Mouse (Mus musculus): ENCODE measurements at regions not wholly inside any gene's neighbourhood (a gene's known extent, or its start where the extent isn't known, plus 50 kb on each side); places are given as distances from the start of the nearest gene placed in this dataset.

DNA sequence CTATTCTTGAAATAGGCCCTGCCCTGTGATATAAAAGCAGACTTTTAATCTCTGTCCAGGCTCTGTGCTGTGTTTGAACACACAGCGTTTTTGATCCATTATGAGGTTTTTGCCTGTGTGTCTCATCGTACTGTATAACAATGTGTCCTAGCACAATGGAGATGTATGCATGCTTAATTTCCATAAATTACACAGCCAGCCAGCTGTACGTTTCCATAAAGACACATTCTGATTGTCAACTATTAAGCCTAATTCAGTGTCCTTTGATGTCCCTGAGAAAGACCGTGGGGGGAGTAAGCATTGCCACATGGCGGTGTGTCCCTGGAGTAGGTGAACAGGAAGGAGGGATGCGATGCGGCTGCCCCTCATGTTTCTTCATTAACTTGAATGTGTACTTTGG lies 587.7 kb upstream of the Lcorl start:
- no peak for TF ChIP-seq EP300 (IDR thresholded peaks at IDR 0.05; ENCODE audit: low read depth)
- Histone ChIP-seq H3K9ac (replicated peaks; ENCODE audit: low read depth, low read length) (no peak overlapping the region), H3K36me3 (replicated peaks; ENCODE audit: control insufficient read depth, insufficient read depth, low read length) (no peaks in the 10 kb centered on the region), H3K4me3 (ENCODE audit: low read depth, low read length) (no peak overlapping the region), H3K9me3 (replicated peaks; ENCODE audit: control insufficient read depth, low read length) (no peaks in the 10 kb centered on the region), H3K27me3 (ENCODE audit: control insufficient read depth, insufficient read depth, low read length) (no peaks in the 10 kb centered on the region), H3K27ac (ENCODE audit: low read depth) (no peak overlapping the region), H3K4me2 (ENCODE audit: low read depth, low read length) (no peak overlapping the region), H3K4me1 (ENCODE audit: control insufficient read depth, insufficient read depth) (no peaks in the 10 kb centered on the region)
- WGBS: 42% methylated on average over 7 of the region's 7 CpGs
- no peak for ATAC-seq (ENCODE audit: insufficient read depth, low read depth)
- DNase-seq (ENCODE audit: low spot score): no peak

DNA sequence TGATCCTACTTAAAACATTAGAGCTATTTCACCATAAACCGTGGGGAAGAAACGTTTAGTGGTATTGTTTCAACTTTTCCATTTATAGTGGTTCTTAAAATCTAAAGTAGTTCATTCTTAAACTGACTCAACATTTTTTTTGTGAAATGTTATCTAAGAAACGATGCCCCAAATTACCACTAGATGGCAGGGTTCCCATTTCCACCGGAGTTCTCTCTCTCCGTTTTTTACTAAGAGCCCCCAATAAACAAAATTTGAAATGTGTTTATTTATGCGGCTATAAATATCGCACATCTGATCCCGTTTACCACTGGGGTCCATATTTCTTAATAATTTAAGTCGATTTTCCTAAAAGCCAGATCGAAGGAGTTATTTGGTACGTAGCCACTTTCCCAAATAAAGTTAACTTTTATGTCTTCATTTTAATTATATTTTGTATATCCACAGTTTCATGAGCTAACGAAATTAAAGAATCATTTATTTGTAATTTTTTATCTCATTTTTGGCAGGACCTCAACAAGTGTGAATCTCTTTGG lies 586.5 kb upstream of the Lcorl start:
- no peaks in the 10 kb centered on the region for H3K9me3 ChIP-seq (replicated peaks; ENCODE audit: control insufficient read depth, low read length)
- H3K4me2 ChIP-seq (ENCODE audit: low read depth, low read length): peak overlapping the region; percentile 28; the same call in 1 of the 2 replicates
- no peak overlapping the region for H3K4me3 ChIP-seq (ENCODE audit: low read depth, low read length)
- ATAC-seq (ENCODE audit: insufficient read depth, low read depth) (no peak), DNase-seq (ENCODE audit: low spot score) (peak; percentile 28)
- H3K27ac ChIP-seq (ENCODE audit: low read depth): no peak overlapping the region
- H3K9ac ChIP-seq (replicated peaks; ENCODE audit: low read depth, low read length): no peak overlapping the region
- TF ChIP-seq EP300 (IDR thresholded peaks at IDR 0.05; ENCODE audit: low read depth) (no peak), CTCF (IDR thresholded peaks at IDR 0.05; ENCODE audit: low read depth) (peak; percentile 64)
- H3K36me3 ChIP-seq (replicated peaks; ENCODE audit: control insufficient read depth, insufficient read depth, low read length): no peaks in the 10 kb centered on the region
- 15% methylated on average over 12 of the region's 12 CpGs for WGBS
- H3K27me3 ChIP-seq (ENCODE audit: control insufficient read depth, insufficient read depth, low read length): no peaks in the 10 kb centered on the region
- no peaks in the 10 kb centered on the region for H3K4me1 ChIP-seq (ENCODE audit: control insufficient read depth, insufficient read depth)

DNA sequence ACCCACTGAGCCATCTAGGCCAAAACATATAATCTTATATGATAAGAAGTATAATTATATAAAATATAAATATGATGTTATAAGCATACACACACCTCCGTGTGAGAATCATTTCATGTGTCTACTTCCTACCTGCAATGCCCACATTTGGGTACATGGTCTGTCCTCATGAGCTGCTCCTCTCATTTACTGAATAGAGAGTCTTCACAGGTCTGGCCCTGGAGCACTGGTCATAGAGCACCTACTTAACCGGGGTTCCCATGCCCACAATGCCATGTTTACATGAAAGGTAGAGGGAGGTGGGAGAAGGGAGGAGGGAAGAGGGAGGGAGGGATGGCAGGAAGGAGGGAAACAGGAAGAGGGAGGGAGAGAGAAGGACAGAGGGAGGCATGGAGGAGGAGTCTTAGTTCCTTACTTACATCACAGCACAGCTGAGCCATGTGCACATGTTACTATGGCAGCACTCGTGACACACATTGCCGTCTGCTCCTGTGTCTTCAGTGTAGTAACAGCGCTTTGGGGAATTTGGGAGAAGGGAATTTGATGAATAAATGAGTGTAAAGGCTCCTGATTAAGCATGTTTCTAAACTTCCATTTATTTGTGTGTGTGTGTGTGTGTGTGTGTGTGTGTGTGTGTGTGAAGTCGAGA lies 585.3 kb upstream of the Lcorl start:
- no peak for DNase-seq (ENCODE audit: low spot score)
- Histone ChIP-seq H3K36me3 (replicated peaks; ENCODE audit: control insufficient read depth, insufficient read depth, low read length) (no peaks in the 10 kb centered on the region), H3K9me3 (replicated peaks; ENCODE audit: control insufficient read depth, low read length) (no peaks in the 10 kb centered on the region), H3K4me1 (ENCODE audit: control insufficient read depth, insufficient read depth) (no peaks in the 10 kb centered on the region), H3K9ac (replicated peaks; ENCODE audit: low read depth, low read length) (no peak overlapping the region), H3K4me2 (ENCODE audit: low read depth, low read length) (no peak overlapping the region), H3K27me3 (ENCODE audit: control insufficient read depth, insufficient read depth, low read length) (no peaks in the 10 kb centered on the region), H3K4me3 (ENCODE audit: low read depth, low read length) (no peak overlapping the region), H3K27ac (ENCODE audit: low read depth) (no peak overlapping the region)
- TF ChIP-seq CTCF (IDR thresholded peaks at IDR 0.05; ENCODE audit: low read depth) (no peak), EP300 (IDR thresholded peaks at IDR 0.05; ENCODE audit: low read depth) (no peak)
- WGBS: 74% methylated on average over 6 of the region's 6 CpGs
- ATAC-seq (ENCODE audit: insufficient read depth, low read depth): no peak

DNA sequence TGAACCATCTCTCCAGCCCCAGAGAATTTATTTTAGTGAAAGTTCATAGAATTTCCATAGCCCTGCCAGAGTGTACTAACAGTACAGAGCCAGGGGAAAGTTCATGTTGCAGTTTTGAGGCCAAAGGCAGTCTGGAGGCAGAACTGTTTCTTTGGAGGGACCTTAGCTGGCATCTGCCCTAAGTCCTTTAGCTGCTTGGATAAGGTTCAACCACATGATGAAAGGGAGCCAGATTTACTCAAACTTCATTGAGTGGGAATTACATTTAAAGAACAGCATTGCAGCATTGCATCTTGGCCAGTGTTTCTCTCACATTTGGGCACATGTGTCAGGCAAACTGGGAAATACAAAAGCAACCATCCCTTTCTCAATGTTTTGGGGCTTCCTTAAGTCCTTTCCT lies 584.3 kb upstream of the Lcorl start:
- no peak overlapping the region for H3K4me3 ChIP-seq (ENCODE audit: low read depth, low read length)
- H3K27ac ChIP-seq (ENCODE audit: low read depth): no peak overlapping the region
- H3K4me1 ChIP-seq (ENCODE audit: control insufficient read depth, insufficient read depth): no peaks in the 10 kb centered on the region
- H3K9me3 ChIP-seq (replicated peaks; ENCODE audit: control insufficient read depth, low read length): no peaks in the 10 kb centered on the region
- no peaks in the 10 kb centered on the region for H3K36me3 ChIP-seq (replicated peaks; ENCODE audit: control insufficient read depth, insufficient read depth, low read length)
- H3K27me3 ChIP-seq (ENCODE audit: control insufficient read depth, insufficient read depth, low read length): no peaks in the 10 kb centered on the region
- no peak overlapping the region for H3K9ac ChIP-seq (replicated peaks; ENCODE audit: low read depth, low read length)
- no peak for ATAC-seq (ENCODE audit: insufficient read depth, low read depth)
- DNase-seq (ENCODE audit: low spot score): no peak
- no peak for TF ChIP-seq EP300 (IDR thresholded peaks at IDR 0.05; ENCODE audit: low read depth)
- TF ChIP-seq CTCF (IDR thresholded peaks at IDR 0.05; ENCODE audit: low read depth): no peak
- no peak overlapping the region for H3K4me2 ChIP-seq (ENCODE audit: low read depth, low read length)

DNA sequence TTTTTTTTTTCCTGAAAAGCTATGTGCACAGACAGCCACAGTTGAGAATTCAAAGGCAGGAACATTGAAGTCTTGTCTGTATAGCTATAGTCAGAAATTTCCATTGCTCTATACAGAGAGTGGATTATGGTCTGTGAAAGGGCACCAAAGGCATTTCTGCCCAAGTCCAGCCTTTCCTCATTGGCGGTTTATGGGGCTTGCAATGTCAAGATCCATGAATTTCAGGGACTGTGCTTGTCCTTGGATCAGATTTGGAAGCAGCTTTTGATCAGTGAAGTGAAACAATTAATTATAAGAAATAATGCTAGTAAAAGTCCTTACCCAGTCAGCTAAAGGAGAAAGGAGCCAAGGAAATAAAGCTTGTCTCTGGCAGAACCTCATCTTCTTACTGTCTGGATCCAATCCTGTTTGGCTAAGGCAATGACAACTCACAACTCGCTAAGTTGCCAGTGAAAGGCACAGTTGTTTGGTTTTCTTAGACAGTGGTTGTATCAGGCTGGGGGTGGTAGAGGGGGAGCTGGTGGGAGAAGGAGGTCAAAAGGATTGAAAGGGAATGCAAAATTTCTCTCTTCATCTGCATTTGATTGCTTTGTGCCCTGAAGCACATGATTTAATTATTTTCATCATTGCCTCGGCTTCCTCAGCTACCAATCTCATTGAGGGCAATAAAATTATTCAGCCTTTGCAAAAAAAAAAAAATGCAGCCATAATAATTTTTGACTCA lies 574.4 kb upstream of the Lcorl start:
- H3K36me3 ChIP-seq (replicated peaks; ENCODE audit: control insufficient read depth, insufficient read depth, low read length): no peaks in the 10 kb centered on the region
- H3K4me1 ChIP-seq (ENCODE audit: control insufficient read depth, insufficient read depth): no peaks in the 10 kb centered on the region
- no peak overlapping the region for H3K9ac ChIP-seq (replicated peaks; ENCODE audit: low read depth, low read length)
- ATAC-seq (ENCODE audit: insufficient read depth, low read depth) (no peak), DNase-seq (ENCODE audit: low spot score) (no peak)
- H3K27me3 ChIP-seq (ENCODE audit: control insufficient read depth, insufficient read depth, low read length): no peaks in the 10 kb centered on the region
- H3K9me3 ChIP-seq (replicated peaks; ENCODE audit: control insufficient read depth, low read length): no peaks in the 10 kb centered on the region
- H3K27ac ChIP-seq (ENCODE audit: low read depth): no peak overlapping the region
- WGBS: 64% methylated on average over 3 of the region's 3 CpGs
- no peak overlapping the region for H3K4me2 ChIP-seq (ENCODE audit: low read depth, low read length)
- TF ChIP-seq EP300 (IDR thresholded peaks at IDR 0.05; ENCODE audit: low read depth) (no peak), CTCF (IDR thresholded peaks at IDR 0.05; ENCODE audit: low read depth) (no peak)
- H3K4me3 ChIP-seq (ENCODE audit: low read depth, low read length): no peak overlapping the region
